Mouse (Mus musculus): ENCODE data around the gene Ppm1a. TPM values are rescaled to one million over a fixed set of nuclear protein-coding genes. Genes with fewer than 3 reads are reported as not detected.

The Ppm1a gene
- total and polyA plus RNA-seq, 3 experiments, result 111 to 119 TPM; not detected in 1

DNA sequence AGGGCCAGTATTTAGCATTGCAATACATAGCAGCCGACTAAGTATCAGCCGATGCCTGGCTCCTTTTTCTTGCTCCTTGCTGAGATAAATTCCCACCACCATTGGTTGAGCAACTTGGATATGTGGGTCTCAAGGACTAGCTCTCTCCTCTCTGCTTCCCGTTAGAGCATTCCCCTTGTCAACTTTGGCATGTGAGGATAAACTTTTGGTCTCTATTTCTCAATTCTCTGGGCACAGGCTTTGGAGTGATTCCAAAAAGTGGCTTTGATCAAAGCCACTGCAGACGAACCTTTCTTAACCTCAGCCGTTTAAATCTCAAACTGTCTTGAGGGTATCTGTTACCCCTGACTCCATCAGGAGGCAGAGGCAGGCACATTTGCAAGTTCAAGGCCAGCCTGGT is 29.6 kb upstream of the Ppm1a start:
- Histone ChIP-seq H3K36me3 (ENCODE audit: control insufficient read depth in 1 of 2, insufficient read depth in 2 of 2, low read length in 2 of 2) (peaks cover 0 to 8% of the 10 kb centered on the region in 2 experiments; a peak in 2 of 4 replicates), H3K9me3 (replicated peaks; ENCODE audit: insufficient read depth, low read length) (no peaks in the 10 kb centered on the region), H3K79me2 (ENCODE audit: control insufficient read depth, insufficient read depth, low read length, poor library complexity) (no peaks in the 10 kb centered on the region), H3K4me1 (ENCODE audit: control insufficient read depth in 1 of 2, insufficient read depth in 2 of 2, low read length in 2 of 2) (peaks cover 0 to 8% of the 10 kb centered on the region in 2 experiments; a peak in 2 of 4 replicates), H3K27me3 (ENCODE audit: control insufficient read depth in 1 of 2, insufficient read depth in 2 of 2, low read length in 2 of 2) (no peaks in the 10 kb centered on the region), H3K4me3 (ENCODE audit: control insufficient read depth in 1 of 2, insufficient read depth in 1 of 2, low read depth in 2 of 2, low read length in 2 of 2) (no peak overlapping the region), H3K27ac (ENCODE audit: control insufficient read depth, low read depth, low read length) (no peak overlapping the region), H3K9ac (ENCODE audit: control insufficient read depth, low read depth, low read length, poor library complexity, severe bottlenecking) (no peak overlapping the region)
- no peak for DNase-seq (ENCODE audit: low read depth, low spot score)
- TF ChIP-seq ETS1 (IDR thresholded peaks at IDR 0.05; ENCODE audit: low read depth, low read length), result no peak
- no peak for TF ChIP-seq HCFC1 (IDR thresholded peaks at IDR 0.05; ENCODE audit: low read depth, low read length)
- no peak for TF ChIP-seq UBTF (IDR thresholded peaks at IDR 0.05; ENCODE audit: borderline replicate concordance, insufficient read depth, low read depth, low read length)
- TF ChIP-seq GABPA (IDR thresholded peaks at IDR 0.05; ENCODE audit: low read depth, low read length), result no peak
- TF ChIP-seq POLR2A (IDR thresholded peaks at IDR 0.05; ENCODE audit: control insufficient read depth in 1 of 2, insufficient read depth in 1 of 2, low read depth in 1 of 2, low read length in 2 of 2, poor library complexity in 1 of 2), result no peak
- TF ChIP-seq MYB (IDR thresholded peaks at IDR 0.05; ENCODE audit: low read depth, low read length), result no peak
- TF ChIP-seq USF1 (IDR thresholded peaks at IDR 0.05; ENCODE audit: low read depth, low read length), result no peak
- TF ChIP-seq MYC (IDR thresholded peaks at IDR 0.05; ENCODE audit: low read depth, low read length), result no peak
- TF ChIP-seq USF2 (IDR thresholded peaks at IDR 0.05; ENCODE audit: borderline replicate concordance in 1 of 2, insufficient read depth in 1 of 2, low read depth in 1 of 2, low read length in 2 of 2), result no peak
- TF ChIP-seq MAX (IDR thresholded peaks at IDR 0.05; ENCODE audit: low read length), result no peak
- TF ChIP-seq ZNF384 (IDR thresholded peaks at IDR 0.05; ENCODE audit: low read depth, low read length), result no peak
- no peak for TF ChIP-seq TAL1 (IDR thresholded peaks at IDR 0.05; ENCODE audit: low read length)
- TF ChIP-seq CHD1 (IDR thresholded peaks at IDR 0.05; ENCODE audit: low read depth, low read length), result no peak
- TF ChIP-seq ZMIZ1 (IDR thresholded peaks at IDR 0.05; ENCODE audit: low read depth, low read length), result no peak
- no peak for TF ChIP-seq GATA1 (IDR thresholded peaks at IDR 0.05; ENCODE audit: low read depth, low read length)
- no peak for TF ChIP-seq CTCF (IDR thresholded peaks at IDR 0.05 in 2 of 3, conservative IDR thresholded peaks at IDR 0.05 in 1 of 3; ENCODE audit: control insufficient read depth in 1 of 3, insufficient read depth in 1 of 3, low read depth in 2 of 3, low read length in 3 of 3, poor library complexity in 1 of 3, severe bottlenecking in 1 of 3)
- no peak for TF ChIP-seq RAD21 (IDR thresholded peaks at IDR 0.05; ENCODE audit: low read depth, low read length)
- no peak for TF ChIP-seq NELFE (IDR thresholded peaks at IDR 0.05; ENCODE audit: low read depth, low read length)
- TF ChIP-seq ZC3H11A (IDR thresholded peaks at IDR 0.05; ENCODE audit: low read depth, low read length), result no peak

- Histone ChIP-seq H3K4me1 (ENCODE audit: control insufficient read depth in 1 of 2, insufficient read depth in 2 of 2, low read length in 2 of 2) (peaks cover 0 to 8% of the 10 kb centered on the region in 2 experiments; a peak in 2 of 4 replicates), H3K27ac (ENCODE audit: control insufficient read depth, low read depth, low read length) (no peak overlapping the region)
- DNase-seq (ENCODE audit: low read depth, low spot score), result no peak
Measured at GRCm38 (mm10) chr12:72734112-72734511, 23.1 kb upstream of the Ppm1a start.

More at GRCm38 (mm10) chr12:72734112-72734511, 23.1 kb upstream of the Ppm1a start:
- no peaks in the 10 kb centered on the region for H3K79me2 ChIP-seq (ENCODE audit: control insufficient read depth, insufficient read depth, low read length, poor library complexity)
- no peaks in the 10 kb centered on the region for H3K9me3 ChIP-seq (replicated peaks; ENCODE audit: insufficient read depth, low read length)
- H3K36me3 ChIP-seq (ENCODE audit: control insufficient read depth in 1 of 2, insufficient read depth in 2 of 2, low read length in 2 of 2), result peaks cover 0 to 8% of the 10 kb centered on the region in 2 experiments; a peak in 2 of 4 replicates
- no peak overlapping the region for H3K4me3 ChIP-seq (ENCODE audit: control insufficient read depth in 1 of 2, insufficient read depth in 1 of 2, low read depth in 2 of 2, low read length in 2 of 2)
- H3K27me3 ChIP-seq (ENCODE audit: control insufficient read depth in 1 of 2, insufficient read depth in 2 of 2, low read length in 2 of 2), result no peaks in the 10 kb centered on the region
- TF ChIP-seq EP300 (IDR thresholded peaks at IDR 0.05; ENCODE audit: low read depth in 1 of 2, low read length in 2 of 2) (no peak), ZMIZ1 (IDR thresholded peaks at IDR 0.05; ENCODE audit: low read depth, low read length) (no peak), HCFC1 (IDR thresholded peaks at IDR 0.05; ENCODE audit: low read depth, low read length) (no peak), POLR2A (IDR thresholded peaks at IDR 0.05; ENCODE audit: control insufficient read depth in 1 of 2, insufficient read depth in 1 of 2, low read depth in 1 of 2, low read length in 2 of 2, poor library complexity in 1 of 2) (no peak), E2F4 (IDR thresholded peaks at IDR 0.05; ENCODE audit: borderline replicate concordance, low read depth, low read length) (no peak)
- H3K9ac ChIP-seq (ENCODE audit: control insufficient read depth, low read depth, low read length, poor library complexity, severe bottlenecking), result no peak overlapping the region
